Mouse (Mus musculus): ENCODE results near the gene Car15.

The Car15 gene

DNA sequence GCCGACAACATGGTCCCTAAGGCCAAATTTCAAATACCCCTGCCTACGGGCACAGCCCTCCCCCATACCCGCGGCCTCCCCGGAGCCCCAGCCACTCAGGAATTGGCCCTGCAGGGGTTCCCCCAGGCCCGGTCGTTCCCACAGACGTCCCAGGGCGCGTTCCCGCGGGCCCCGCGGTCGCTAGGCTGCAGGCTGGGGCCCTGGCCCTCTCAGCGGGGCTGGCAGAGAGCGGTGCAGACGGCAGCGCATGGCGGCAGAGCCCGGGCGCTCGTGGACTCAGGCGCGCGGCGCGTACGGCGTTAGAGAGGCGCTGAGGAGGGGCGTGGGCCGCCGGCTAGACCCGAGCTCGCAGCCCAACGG, 4.9 kb downstream of the Car15 start:
- no peak for DNase-seq (ENCODE audit: low spot score)

DNA sequence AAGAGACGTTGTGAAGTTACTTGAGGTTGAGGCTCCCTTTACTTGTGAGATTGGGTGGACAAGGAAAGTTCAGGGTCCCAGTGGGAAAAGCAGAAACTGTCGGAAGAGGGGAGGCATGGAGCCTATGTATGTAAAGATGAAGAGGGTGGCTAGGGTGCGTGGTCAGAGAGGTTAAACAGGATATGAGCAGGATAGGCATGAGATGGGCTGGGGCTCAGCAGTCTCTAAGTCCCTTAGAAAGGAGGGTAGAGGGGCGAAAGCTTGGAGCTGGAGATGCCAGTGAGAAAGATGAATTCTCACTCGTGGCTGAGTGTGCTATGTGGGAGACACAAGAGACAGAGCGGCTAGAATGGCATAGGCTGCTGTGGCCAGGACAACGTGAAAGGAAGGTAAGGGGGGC, 5.3 kb downstream of the Car15 start, which contains the start of gene B830017H08Rik:
Gene B830017H08Rik (plus strand): TSS at position 301 of the 400 bp plus-strand sequence.
- DNase-seq (ENCODE audit: low spot score) = no peak

DNA sequence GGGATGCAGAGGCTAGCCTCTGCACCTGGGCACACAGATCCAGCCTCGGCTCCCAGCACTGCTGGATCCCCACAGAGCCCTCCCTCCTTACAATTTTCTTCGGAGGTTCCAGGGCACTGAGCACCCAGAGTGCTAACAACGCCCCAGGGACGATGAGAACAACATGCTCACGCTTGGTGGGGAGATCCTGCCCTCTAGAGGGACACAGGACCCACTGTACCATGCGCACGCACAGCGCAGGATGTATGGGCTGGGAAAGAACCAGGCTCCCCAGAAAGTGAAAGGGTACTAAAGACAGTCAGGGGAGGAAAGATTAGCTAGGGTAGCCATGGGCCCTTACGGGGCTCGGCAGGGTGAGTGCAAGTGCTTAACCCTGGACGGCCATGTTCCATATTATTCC, 6.4 kb downstream of the Car15 start:
- no peak for DNase-seq (ENCODE audit: low spot score)

DNA sequence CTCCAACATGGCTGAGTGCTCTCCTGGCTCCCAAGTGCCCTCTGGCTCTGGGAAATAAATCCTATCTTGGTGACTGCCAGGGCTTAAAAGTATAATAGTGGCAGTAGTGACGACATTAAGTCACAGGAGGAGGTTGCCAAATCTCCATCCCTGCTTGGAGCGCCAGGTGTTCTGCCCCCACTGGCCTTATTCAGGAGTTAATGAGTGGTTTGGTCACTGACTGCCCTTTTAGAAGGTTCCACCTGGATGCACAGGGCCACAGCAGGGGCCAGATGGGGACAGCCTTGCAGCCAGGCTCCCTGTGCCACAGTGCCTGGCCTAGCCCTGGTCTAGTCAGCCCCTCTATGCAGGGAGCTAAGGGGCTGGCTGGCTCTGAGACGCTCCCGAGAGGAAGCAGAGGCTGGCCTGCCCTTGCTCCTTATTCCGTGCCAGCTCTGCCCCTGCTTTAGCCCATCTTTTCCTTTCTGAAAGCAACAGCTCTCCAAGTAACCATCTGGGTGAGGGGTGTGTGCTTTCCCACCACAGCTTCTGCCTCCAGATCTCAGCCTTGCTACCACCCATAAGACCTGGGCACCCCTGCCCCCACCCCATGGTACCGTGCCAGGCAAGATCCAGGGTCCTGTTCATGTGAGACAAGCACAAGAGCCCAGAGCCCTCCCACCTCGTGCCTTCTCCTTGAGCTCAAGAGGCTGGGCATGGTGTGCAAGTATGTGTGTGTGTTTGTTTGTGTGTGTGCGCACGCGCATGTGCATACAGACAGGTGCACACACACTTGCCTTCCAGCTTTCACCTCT, 7.6 kb downstream of the Car15 start:
- DNase-seq (ENCODE audit: low spot score) = no peak

DNA sequence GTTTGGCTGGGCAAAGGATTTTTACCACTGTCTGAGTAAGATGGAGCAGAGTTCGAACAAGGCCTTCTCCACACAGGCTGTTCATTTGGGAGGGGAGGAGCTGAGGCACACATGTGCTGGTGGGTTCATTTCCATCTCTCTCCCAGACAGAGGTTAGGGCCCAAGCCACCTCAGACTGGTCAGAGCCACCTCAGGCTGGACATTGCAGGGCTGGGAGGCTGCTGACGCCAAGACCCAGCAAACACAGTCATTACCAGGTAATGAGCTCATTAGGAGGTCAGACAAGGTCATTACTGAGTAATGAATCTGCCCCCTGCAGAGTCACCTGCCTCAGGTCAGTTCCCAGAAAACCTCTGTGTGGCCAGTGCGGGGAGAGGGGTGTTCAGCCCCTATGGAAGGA, 9.3 kb downstream of the Car15 start:
- DNase-seq (ENCODE audit: low spot score) = no peak

DNA sequence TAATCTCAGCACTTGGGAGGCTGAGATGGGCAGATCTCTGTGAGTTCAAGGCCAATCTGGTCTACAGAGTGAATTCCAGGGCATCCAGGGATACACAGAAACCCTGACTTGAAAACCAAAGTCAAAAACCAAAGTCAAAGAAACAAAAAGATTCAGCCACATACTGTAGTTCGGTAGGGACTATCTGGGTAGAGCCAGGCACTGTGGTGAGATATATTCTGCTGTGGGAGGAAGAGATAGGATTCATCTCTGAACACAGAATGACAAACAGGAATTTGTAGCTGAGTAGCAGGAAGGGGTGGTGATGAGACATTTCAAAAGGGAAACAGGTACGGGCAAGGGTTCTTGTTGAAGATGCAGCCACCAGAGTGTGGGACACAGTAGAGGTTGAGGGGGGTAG, 9.9 kb downstream of the Car15 start:
- DNase-seq (ENCODE audit: low spot score) = no peak

DNA sequence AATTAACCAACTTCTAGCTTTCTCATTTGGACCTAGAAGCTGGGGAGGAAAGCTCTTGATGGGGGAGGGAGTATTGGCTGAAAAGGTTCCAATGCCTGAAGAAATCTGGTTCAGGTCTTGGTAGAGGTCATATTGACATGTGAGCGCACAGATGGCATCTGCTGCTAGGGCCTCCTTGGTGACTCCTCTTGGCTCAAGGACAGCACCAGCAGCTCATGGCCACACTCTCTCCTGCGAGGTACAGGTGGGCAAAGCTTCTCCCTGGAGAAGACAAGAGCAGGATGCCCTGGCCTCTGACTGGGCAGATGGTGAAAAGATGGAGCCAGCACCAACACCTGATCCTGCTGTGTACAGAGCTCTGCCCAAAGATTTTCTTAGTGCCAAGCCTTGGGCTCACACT, 11.7 kb downstream of the Car15 start:
- no peak for DNase-seq (ENCODE audit: low spot score)

DNA sequence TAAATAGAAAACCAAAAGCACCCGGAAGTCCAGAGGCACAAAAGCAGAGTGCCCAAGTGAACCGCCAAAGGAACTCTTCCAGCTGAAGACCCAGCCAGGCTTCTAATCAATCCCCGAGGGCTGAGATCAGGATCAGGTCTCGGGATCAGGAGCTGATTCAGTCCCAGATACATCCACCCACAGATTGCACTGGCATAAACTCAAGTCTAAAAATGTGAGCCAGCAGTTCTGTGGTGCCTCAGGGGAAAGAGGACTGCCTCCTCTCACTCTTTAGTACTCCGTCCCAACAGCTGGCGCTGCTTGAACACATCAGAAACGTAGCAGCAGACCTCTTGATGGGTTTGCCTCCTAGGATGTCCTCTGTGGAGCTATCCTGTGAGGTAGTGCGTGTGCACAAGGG, 21.6 kb downstream of the Car15 start:
- DNase-seq (ENCODE audit: low spot score) = no peak

DNA sequence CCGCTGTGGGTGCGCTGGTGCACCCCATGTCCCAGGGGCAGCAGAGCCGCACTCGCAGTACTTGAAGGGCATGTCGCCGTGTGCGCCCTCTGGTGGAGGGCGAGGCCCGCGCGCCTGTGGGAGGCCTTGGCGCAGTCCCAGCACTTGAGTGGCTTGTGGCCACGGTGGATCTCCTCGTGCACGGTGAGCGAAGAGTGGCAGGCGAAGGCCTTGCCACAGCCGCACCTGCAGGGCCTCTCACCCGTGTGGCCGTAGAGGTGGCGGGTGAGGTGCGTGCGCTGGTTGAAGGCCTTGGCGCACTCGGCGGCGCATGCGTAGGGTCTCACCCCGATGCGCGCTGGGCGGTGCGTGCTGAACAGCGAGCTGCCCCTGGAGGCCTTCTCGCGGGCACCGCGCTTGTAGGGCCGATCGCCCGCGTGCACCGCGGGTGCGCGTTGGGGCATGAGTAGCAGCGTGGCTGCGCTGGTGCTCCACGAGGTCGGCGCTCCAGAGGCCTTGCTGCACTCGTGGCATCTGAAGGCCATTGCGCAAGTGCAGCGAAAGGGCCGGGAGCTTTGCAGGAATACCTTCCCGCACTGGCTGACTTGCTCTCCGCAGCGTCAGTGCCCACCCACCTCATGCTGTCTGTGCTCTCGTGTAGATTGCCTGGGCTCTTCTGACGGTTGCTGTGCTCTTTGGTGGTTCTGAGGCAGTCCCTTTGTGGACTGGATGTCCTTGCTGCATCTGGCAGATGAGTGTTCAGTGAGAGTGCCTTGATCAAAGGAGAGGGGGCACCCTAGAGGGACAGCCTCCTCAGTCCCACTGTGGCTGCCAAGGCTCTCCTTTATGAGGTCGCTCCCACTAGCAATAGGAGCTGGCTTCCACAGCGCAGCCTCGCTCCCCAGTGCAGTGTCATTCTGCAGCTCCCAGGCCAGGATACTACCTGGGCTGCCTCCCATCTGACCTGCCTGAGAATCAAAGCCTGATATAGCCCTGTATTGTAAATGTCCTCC, 22.5 kb downstream of the Car15 start:
- DNase-seq (ENCODE audit: low spot score) = no peak

DNA sequence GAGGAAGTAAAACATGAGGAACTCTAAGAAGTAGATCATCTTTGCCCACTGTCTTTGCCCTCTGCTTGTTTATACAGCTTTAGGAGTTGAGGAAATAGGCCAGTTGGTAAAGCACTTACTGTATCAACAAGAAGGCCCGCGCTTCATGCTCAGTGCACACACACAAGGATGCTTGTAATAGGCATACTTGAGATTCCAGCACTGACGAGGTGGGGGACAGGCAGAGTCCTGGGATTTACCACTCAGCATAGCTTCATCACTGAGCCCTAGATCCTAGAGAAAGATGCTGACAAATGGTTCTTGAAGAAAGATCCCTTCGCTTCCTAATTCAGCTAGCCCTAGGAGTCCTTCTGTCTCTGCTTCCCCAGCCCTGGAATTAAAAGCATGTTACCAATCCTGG, 25.0 kb downstream of the Car15 start:
- no peak for DNase-seq (ENCODE audit: low spot score)

DNA sequence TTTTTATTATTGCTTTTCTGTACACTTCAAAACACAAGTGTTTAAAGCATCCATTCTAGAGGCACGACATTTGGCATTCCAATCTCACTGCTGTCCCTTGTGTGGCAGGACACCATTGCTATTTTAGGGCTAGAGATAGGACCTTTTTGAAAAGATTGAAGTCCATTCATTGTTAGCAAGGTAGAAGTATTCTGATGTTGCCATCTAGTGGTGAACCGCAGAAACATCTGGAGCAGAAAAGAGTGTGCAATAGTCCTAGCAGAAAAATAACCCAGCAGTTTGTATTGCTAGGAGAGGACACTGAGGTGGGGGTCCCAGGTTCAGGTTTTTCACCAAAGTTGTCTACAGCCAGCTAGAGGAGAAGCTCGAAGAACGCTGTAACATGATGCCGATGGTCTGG, 26.0 kb downstream of the Car15 start:
- DNase-seq (ENCODE audit: low spot score) = no peak

DNA sequence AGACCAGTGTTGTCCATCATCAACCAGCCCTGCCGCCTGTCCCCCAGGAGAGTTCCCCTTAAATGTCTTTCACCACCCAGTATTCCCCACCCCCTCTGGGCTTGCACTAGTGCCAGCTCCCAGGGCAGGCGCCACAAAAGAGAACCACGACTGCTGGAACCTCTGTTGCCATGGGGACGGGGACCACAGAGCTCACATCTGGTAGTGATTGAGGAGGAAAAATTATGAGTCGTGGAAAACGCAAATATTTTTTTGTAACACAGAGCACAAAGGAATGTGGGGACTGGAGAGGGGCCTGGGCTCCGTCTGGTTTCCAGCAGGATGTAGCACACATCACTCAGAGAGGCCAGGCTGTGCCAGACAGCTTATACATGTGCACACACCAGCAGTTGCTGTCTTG, 28.5 kb downstream of the Car15 start:
- no peak for DNase-seq (ENCODE audit: low spot score)

DNA sequence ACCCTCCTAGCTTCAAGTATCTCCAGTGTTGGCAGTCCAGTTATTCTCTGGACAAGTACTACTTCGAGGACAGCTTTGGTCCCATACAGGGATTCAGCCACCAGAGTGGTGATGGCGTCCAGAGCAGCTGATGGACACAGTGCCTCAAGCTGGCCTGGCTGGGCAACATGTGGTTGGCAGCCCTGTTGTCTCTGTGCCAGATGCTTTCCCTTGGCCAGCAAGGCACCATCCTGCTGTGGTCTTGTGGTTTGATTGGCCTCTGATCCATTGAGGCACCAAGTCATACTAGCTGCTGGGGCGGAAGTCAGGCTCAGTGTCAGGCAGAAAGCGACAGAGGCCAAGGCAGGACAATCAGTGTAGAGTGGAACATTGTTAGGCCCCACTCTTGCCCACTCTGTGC, 29.0 kb downstream of the Car15 start:
- no peak for DNase-seq (ENCODE audit: low spot score)

DNA sequence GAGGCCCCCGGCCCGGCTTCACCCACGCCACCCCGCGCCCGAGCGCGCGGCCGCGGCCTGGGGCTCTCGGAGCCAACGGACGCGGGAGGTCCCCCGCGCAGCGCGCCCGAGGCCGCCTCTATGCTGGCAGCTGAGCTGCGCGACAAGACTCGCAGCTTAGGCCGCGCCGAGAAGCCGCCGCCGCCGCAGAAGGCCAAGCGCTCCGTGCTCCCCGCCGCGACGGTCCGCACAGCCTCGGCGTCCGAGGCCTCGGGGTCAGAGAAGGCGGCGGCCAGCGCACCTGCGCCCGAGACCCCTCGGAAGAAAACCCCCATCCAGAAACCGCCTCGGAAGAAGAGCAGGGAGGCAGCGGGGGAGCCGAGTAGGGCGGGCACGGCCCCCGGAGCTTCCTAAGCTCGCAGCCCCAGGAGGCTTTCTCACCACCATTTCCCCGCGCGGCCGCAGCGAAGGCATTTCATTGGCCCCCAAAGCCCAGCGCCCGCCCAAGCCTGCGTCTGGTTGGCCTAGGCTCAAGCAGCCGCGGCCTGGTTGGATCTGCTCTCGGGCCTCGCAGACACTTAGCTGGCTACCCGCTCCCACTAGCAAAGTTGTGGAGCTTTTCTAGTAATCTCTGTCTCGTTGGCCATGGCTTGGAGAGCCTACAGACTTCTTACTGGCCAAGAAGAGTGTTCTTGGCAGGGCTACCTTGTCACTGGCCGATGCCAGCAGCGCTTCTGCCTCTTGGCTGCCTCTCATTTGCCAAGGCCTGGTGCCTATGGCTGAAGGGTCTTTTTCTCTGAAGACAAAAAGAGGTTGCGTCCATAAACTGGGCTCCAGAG, 30.8 kb downstream of the Car15 start:
- no peak for DNase-seq (ENCODE audit: low spot score)

DNA sequence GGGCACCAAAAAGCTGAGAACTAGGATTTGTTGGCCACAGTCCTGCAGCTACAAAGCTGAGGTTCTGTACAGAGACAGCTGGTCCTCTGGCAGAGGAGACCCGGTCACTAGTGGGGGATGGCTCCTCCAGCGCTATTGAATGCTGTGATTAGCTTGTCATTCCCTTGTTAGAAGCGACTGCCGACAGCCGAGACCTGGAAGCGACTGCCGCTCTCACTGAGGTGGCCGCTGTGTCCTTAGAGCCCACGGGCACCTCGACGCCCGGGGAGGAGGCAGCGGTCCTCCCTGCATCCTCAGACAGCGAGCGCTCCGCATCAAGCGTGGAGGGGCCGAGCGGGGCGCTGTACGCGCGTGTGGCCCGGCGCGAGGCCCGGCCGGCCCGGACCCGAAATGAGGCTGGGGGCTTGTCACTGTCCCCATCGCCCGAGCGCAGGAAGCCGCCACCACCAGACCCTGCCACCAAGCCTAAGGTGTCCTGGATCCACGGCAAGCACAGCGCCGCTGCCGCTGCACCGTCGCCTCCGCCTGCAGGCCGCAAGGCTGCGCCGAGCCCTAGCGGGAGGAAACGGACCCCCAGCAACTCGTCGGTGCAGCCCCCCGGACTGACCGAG, 31.5 kb downstream of the Car15 start:
- DNase-seq (ENCODE audit: low spot score) = no peak

DNA sequence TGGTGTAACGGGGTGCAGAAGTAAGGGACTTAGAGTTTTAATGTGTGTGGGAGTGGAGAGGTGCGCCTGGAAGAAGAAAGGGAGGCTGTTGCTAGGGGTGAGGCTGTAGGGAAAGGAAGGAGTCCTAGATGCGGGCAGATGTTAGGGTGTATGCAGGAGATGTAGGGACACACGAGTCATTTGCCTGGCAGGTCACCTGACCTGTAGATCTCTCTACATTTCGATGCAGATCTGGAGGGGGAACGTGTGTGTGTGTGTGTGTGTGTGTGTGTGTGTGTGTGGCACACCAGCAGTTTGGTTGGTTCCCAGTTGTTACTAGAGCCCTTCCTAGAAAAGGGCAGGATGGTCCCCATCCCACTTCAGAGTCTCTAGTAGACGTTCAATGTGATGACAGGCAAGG, 33.2 kb downstream of the Car15 start:
- no peak for DNase-seq (ENCODE audit: low spot score)

DNA sequence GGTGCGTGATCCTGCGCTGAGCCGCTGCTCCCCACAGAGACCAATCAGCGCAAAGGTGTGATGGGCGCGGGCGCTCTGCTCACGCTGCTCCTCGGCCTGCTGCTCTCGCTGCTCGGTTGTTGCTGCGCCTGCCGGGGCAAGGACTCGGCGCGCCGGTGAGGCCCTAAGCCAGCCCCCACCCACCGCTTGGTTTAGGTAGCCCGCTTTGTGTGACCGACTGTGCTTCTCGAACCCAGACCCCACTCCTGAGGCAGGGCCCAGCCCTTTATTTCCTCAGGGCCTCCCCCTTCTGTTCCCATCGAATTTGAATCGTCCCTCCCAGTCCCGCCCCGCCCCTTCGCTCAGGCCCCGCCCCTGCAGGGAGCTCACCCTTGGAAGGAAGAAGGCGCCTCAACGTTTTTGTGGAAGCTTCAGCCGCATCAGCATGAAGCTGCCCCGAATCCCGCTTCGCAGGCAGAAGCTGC, 33.7 kb downstream of the Car15 start:
- DNase-seq (ENCODE audit: low spot score) = no peak

DNA sequence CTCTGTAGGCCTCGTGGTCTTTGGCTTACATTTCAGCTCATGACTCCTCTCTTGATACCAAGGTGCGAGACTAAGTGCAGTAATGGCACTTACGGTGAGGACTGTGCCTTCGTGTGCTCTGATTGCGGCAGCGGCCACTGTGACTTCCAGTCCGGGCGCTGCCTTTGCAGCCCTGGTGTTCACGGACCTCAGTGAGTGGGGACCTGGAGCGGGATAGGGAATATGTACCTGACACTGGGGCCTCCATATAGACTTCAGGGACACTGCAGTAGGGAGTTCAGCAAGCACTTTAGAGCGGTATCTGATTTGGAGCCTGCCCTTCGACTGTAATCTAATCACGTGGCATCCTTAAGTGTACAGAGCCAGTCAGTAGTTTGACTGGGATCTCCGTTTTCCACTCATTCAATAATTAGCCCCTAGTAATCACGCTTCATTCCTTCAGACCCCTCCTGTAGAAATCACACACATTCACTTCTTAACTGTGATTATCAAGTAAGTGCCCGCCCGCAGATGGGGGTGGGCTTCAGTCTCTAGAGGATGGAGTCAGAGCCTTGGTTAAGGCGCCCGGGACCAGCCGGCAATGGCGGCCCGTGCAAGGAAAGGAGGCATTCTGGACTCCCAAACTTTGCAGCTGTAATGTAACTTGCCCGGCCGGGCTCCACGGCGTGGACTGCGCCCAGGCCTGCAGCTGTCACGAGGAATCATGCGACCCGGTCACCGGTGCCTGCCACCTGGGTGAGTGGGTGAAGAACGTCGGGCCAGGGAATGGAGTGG, 34.3 kb downstream of the Car15 start:
- DNase-seq (ENCODE audit: low spot score) = no peak

DNA sequence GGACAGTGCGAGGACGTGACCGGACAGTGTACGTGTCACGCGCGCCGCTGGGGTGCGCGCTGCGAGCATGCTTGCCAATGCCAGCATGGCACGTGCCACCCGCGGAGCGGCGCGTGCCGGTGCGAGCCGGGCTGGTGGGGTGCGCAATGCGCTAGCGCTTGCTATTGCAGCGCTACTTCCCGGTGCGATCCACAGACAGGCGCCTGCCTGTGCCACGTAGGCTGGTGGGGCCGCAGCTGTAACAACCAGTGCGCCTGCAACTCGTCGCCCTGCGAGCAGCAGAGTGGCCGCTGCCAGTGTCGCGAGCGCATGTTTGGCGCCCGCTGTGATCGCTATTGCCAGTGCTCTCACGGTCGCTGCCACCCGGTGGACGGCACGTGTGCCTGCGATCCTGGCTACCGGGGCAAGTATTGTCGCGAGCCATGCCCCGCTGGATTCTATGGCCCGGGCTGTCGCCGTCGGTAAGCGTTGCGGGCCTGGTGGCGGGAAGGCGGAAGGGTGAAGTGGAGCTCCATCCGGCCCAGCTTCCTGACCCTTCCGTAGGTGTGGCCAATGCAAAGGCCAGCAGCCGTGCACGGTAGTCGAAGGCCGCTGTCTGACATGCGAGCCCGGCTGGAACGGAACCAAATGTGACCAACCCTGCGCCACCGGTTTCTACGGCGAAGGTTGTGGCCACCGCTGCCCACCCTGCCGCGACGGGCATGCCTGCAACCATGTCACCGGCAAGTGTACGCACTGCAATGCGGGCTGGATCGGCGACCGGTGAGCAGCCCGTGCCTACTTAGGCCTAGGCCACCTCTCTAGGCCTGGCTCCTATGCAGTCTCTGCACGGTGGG, 35.1 kb downstream of the Car15 start:
- DNase-seq (ENCODE audit: low spot score) = no peak

DNA sequence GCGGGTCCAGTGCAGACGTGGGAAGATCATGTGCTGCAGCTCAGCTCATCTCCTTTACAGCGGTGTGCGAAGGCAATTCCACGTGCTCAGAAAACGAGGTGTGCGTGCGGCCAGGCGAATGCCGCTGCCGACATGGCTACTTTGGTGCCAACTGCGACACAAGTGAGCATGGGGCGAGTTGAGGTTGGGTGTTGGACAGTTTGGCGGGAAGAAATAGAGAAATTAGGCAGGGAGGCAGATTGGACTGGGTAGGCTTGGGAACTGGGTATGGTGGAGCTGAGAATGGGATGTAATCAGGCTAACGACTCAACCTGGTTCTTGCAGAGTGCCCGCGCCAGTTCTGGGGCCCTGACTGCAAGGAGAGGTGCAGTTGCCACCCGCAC, 35.7 kb downstream of the Car15 start:
- no peak for DNase-seq (ENCODE audit: low spot score)

Data from urinary bladder, postnatal 10 days (tissue).